In genomic region chr17:65933741-65934140, GRCm38 (mm10) we compare ENCODE assay signal across 10 mouse cellular contexts. TPM values are rescaled to one million over a fixed set of nuclear protein-coding genes. Genes with fewer than 3 reads are reported as not detected.
A peak's percentile ranks its signal among the peaks of the same experiment; 100 is the strongest.
DNase-seq lines count a peak whose midpoint lies in the region; ATAC-seq and TF ChIP-seq lines count a peak whose summit lies in the region.
"Had no signal": no experiment of that assay in that cellular context is flagged by ENCODE, and none has a peak within 500 bp of the region (broad histone marks: within the 10 kb centered on the region; RNA-seq: fewer than 3 reads in every experiment).

No protein-coding gene starts in this region.

- peak; percentile 65 for TF ChIP-seq CTCF in liver, adult 2 months (IDR thresholded peaks at IDR 0.05; ENCODE audit: low read depth, low read length)
- TF ChIP-seq CTCF in E14TG2a.4 (conservative IDR thresholded peaks at IDR 0.05; ENCODE audit: low read length) = peak; percentile 97

- H3K4me3 ChIP-seq in liver, adult 2 months (ENCODE audit: insufficient read depth, low read depth, low read length) = no peak overlapping the region
- H3K4me3 ChIP-seq in liver, embryonic 12.5 days = no peak overlapping the region
- no peak overlapping the region for H3K4me3 ChIP-seq in E14TG2a.4 (replicated peaks; ENCODE audit: low read length)
- H3K4me3 ChIP-seq: heart, embryonic 10.5 days; liver, embryonic 15.5 days had no signal

- WGBS in liver, adult 2 months = 96% methylated on average over 2 of the region's 2 CpGs
- WGBS in liver, embryonic 12.5 days (ENCODE audit: insufficient replicate concordance) = 84% methylated on average over 2 of the region's 2 CpGs

- ATAC-seq in liver, embryonic 12.5 days = no peak
- peak; percentile 59 for ATAC-seq in megakaryocyte progenitor cell, adult 5-6 weeks (replicated peaks; ENCODE audit: poor library complexity)
- ATAC-seq: inflammation-experienced regulatory T-cells, adult 6 months had no signal

- no peak overlapping the region for H3K4me2 ChIP-seq in liver, embryonic 12.5 days
- H3K4me2 ChIP-seq: liver, embryonic 15.5 days had no signal

- H3K4me1 ChIP-seq in liver, adult 2 months (ENCODE audit: control insufficient read depth, insufficient read depth, low read length) = peaks cover 7% of the 10 kb centered on the region
- H3K4me1 ChIP-seq in liver, embryonic 12.5 days = peaks cover 5% of the 10 kb centered on the region
- peaks cover 52% of the 10 kb centered on the region for H3K4me1 ChIP-seq in E14TG2a.4 (replicated peaks; ENCODE audit: low read depth, low read length)

- no peak overlapping the region for H3K9ac ChIP-seq in liver, adult 2 months (ENCODE audit: low read depth, low read length)
- no peak overlapping the region for H3K9ac ChIP-seq in liver, embryonic 12.5 days
- H3K9ac ChIP-seq: liver, embryonic 15.5 days had no signal

- DNase-seq in liver, adult 2 months (ENCODE audit: extremely low read depth, low read depth, low spot score) = no peak
- peak; percentile 57 for DNase-seq in R1 (ENCODE audit: low read depth, low spot score)
- DNase-seq in retina, embryonic 14.5 days (ENCODE audit: low spot score) = no peak
- DNase-seq in adrenal gland, postnatal 4 days (ENCODE audit: low spot score in 2 of 2) = no peak

- TF ChIP-seq POLR2A in liver, adult 2 months (IDR thresholded peaks at IDR 0.05; ENCODE audit: extremely low read depth, insufficient read depth, low read length) = no peak

- no peaks in the 10 kb centered on the region for H3K9me3 ChIP-seq in liver, embryonic 12.5 days (replicated peaks)
- H3K9me3 ChIP-seq in E14TG2a.4 (ENCODE audit: low read length) = no peaks in the 10 kb centered on the region
- H3K9me3 ChIP-seq: liver, embryonic 15.5 days had no signal

- H3K36me3 ChIP-seq in liver, adult 2 months (ENCODE audit: control insufficient read depth, insufficient read depth, low read length) = no peaks in the 10 kb centered on the region
- peaks cover 45% of the 10 kb centered on the region for H3K36me3 ChIP-seq in liver, embryonic 12.5 days
- H3K36me3 ChIP-seq in E14TG2a.4 (ENCODE audit: insufficient read depth, low read length) = peaks cover 60% of the 10 kb centered on the region

- H3K27me3 ChIP-seq in liver, adult 2 months (ENCODE audit: control insufficient read depth, insufficient read depth, low read length) = no peaks in the 10 kb centered on the region
- no peaks in the 10 kb centered on the region for H3K27me3 ChIP-seq in liver, embryonic 12.5 days (replicated peaks)
- no peaks in the 10 kb centered on the region for H3K27me3 ChIP-seq in E14TG2a.4 (ENCODE audit: insufficient read depth, low read length)
- H3K27me3 ChIP-seq: liver, embryonic 15.5 days had no signal

- H3K27ac ChIP-seq in liver, adult 2 months (replicated peaks; ENCODE audit: insufficient read depth, low read depth, low read length) = no peak overlapping the region
- no peak overlapping the region for H3K27ac ChIP-seq in liver, embryonic 12.5 days
- H3K27ac ChIP-seq: heart, embryonic 10.5 days; liver, embryonic 15.5 days had no signal

- 0 out of 2 replicates have a peak, but pooled peaks cover 3% of the 10 kb centered on the region for H3K79me2 ChIP-seq in liver, adult 2 months (ENCODE audit: control insufficient read depth, insufficient read depth, low read length)

RNA-seq across cellular contexts. Expression of gene Twsg1, which starts 17.3 kb away (rescaled TPM):
- 21.2 and 23.3 TPM in 2 replicates for total RNA-seq in liver, adult 2 months (2014; rRNA removed)
- 16.3 and 18.4 TPM in 2 replicates for polyA plus RNA-seq in liver, adult 2 months (2012; rRNA removed)
- 23.1 and 26.4 TPM in 2 replicates for polyA plus RNA-seq in liver, embryonic 12.5 days (2016; fragmentation: Nextera tagmentation; extraction: Ambion mirVana)
- 12.0 and 13.2 TPM in 2 replicates for total RNA-seq in megakaryocyte progenitor cell, adult 5-6 weeks (2015)
- 10.1 and 11.3 TPM in 2 replicates for total RNA-seq in megakaryocyte progenitor cell, adult 5-6 weeks (2017)
- total RNA-seq in adrenal gland, postnatal 4 days (2021) = 100 to 1,000 TPM; 114 to 117 TPM

RNA-seq across cellular contexts. Expression of gene Ralbp1, which starts 48.1 kb away (rescaled TPM):
- total RNA-seq in liver, adult 2 months (2014; rRNA removed) = 14.3 and 14.5 TPM in 2 replicates
- polyA plus RNA-seq in liver, adult 2 months (2012; rRNA removed) = 10.2 and 10.3 TPM in 2 replicates
- polyA plus RNA-seq in liver, embryonic 12.5 days (2016; fragmentation: Nextera tagmentation; extraction: Ambion mirVana) = 45.9 and 47.3 TPM in 2 replicates
- total RNA-seq in megakaryocyte progenitor cell, adult 5-6 weeks (2015) = 33.8 and 35.2 TPM in 2 replicates
- total RNA-seq in megakaryocyte progenitor cell, adult 5-6 weeks (2017) = 92.5 and 96.5 TPM in 2 replicates
- total RNA-seq in adrenal gland, postnatal 4 days (2021) = 10 to 100 TPM; 39.7 to 46.0 TPM
